Mouse (Mus musculus): Measurements from ENCODE around the gene Lrrc8c. TPM values are rescaled to one million over a fixed set of nuclear protein-coding genes. Genes with fewer than 3 reads are reported as not detected.

Gene Lrrc8c
- polyA plus RNA-seq, 1 experiment: 14.7 TPM

DNA sequence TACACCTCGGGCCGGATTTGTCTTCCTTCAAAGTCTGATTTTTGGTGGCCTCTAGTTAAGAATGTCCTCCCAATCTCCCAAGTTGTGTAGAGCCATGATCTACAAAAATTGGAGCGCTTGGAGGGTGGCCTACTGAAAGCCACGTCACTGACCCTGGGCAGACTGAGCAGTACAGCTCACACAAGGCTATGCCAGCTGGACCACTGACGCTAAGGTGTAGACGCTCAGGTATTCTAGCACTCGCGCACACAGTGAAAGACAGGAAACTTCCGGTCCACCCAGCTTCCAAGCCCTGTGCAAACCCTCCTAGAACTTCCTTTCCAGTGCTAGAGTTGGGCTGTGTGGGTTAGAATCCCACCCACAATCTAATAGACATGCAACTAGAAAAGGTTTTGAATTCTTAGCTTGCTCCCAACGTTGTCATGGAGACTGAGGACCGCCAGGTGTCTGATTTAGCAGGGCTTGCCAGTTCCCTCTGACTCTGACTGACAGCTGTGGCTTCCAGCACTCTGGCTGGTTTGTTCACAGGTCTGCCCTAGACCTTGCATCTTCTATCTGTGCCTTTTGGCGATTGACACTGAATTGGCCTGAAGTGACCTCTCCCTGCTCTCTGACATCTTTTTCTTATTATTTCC is 136.0 kb downstream of the Lrrc8c start:
- H3K36me3 ChIP-seq (ENCODE audit: control insufficient read depth, insufficient read depth, low read length): no peaks in the 10 kb centered on the region
- H3K27me3 ChIP-seq (ENCODE audit: control insufficient read depth, insufficient read depth, low read length): no peaks in the 10 kb centered on the region
- no peak overlapping the region for H3K27ac ChIP-seq (ENCODE audit: control insufficient read depth, insufficient read depth, low read depth, low read length)

DNA sequence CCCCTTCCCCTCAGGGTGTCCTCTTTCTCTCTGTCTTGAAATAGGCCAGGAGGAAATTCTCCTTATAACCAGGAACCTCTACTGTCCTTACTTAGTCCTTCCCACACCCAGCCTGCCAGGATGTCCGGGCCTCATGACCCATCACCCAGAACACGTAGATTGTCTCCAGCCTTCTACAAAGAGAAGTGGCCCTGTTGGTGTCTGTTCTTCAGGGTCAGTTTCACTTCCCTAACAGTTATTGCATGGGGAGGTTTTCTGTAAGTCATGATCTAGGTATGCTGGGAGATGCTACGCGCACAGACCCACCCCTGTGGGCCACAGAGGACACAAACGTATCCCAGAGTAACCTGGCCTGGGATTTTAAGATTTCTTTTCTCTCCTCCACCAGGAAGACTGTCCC is 142.7 kb downstream of the Lrrc8c start:
- H3K4me3 ChIP-seq (ENCODE audit: control insufficient read depth, low read depth, low read length): no peak overlapping the region
- TF ChIP-seq CTCF (IDR thresholded peaks at IDR 0.05; ENCODE audit: control insufficient read depth, insufficient read depth, insufficient replicate concordance, low read depth, low read length) (no peak), POLR2A (IDR thresholded peaks at IDR 0.05; ENCODE audit: control insufficient read depth, low read depth, low read length) (no peak)
- no peaks in the 10 kb centered on the region for H3K4me1 ChIP-seq (ENCODE audit: control insufficient read depth, insufficient read depth, low read length)
- no peaks in the 10 kb centered on the region for H3K27me3 ChIP-seq (ENCODE audit: control insufficient read depth, insufficient read depth, low read length)
- H3K36me3 ChIP-seq (ENCODE audit: control insufficient read depth, insufficient read depth, low read length): no peaks in the 10 kb centered on the region
- no peak overlapping the region for H3K27ac ChIP-seq (ENCODE audit: control insufficient read depth, insufficient read depth, low read depth, low read length)

More for the DNA sequence above, 136.0 kb downstream of the Lrrc8c start:
- no peak overlapping the region for H3K4me3 ChIP-seq (ENCODE audit: control insufficient read depth, low read depth, low read length)
- H3K4me1 ChIP-seq (ENCODE audit: control insufficient read depth, insufficient read depth, low read length): peaks cover 10% of the 10 kb centered on the region
- no peak for TF ChIP-seq CTCF (IDR thresholded peaks at IDR 0.05; ENCODE audit: control insufficient read depth, insufficient read depth, insufficient replicate concordance, low read depth, low read length)
- TF ChIP-seq POLR2A (IDR thresholded peaks at IDR 0.05; ENCODE audit: control insufficient read depth, low read depth, low read length): no peak

Other genes with a start within 250 kb of the Lrrc8c start
- 0.14 and 0.22 TPM in 2 replicates for gene Gm43302, start 225.7 kb upstream of the Lrrc8c start, polyA plus RNA-seq (2012; rRNA removed)
- gene Gbp6, start 225.7 kb upstream of the Lrrc8c start, polyA plus RNA-seq (2012; rRNA removed): 0.12 and 0.36 TPM in 2 replicates
- 320 and 336 TPM in 2 replicates for gene Lrrc8b, start 103.6 kb upstream of the Lrrc8c start, polyA plus RNA-seq (2012; rRNA removed)
- 2.2 and 4.8 TPM in 2 replicates for gene Lrrc8d, start 180.6 kb downstream of the Lrrc8c start, polyA plus RNA-seq (2012; rRNA removed)